Mouse (Mus musculus) liver, embryonic 14.5 days (tissue): Measurements from ENCODE around the gene B230104I21Rik. TPM values are rescaled to one million over a fixed set of nuclear protein-coding genes. Genes with fewer than 3 reads are reported as not detected.

Experiments
- ATAC-seq: fragments of 200-750 bp; cut with Nextera tagmentation; 2 replicates; pipeline ENCODE4 v1.8.0; 2017; ENCODE audit warnings: moderate number of reproducible peaks, mild to moderate bottlenecking, moderate library complexity; ENCODE audit not compliant: insufficient read depth
- DNase-seq, 3 experiments: peaks; one replicate each; pipeline ENCODE4 v3.0.0-alpha.2; 2012 to 2013; ENCODE audit warnings: low read depth in 3 of 3, low spot score in 3 of 3
- H3K27ac ChIP-seq: fragments of 300-500 bp; sonication (generic); 2 replicates; pipeline ENCODE4 v1.5.1; 2014; ENCODE audit warnings: moderate library complexity, mild to moderate bottlenecking, control low read depth, inconsistent platforms
- H3K27me3 ChIP-seq: fragments of 300-500 bp; sonication (generic); 2 replicates; pipeline ENCODE4 v1.6.1; 2014; ENCODE audit warnings: mild to moderate bottlenecking, low read length, moderate library complexity; ENCODE audit not compliant: control insufficient read depth, insufficient read depth
- H3K36me3 ChIP-seq: fragments of 300-500 bp; sonication (generic); replicated peaks from 2 replicates; pipeline ENCODE4 v1.6.1; 2014; ENCODE audit warnings: low read depth; ENCODE audit not compliant: control insufficient read depth, insufficient read depth
- H3K4me1 ChIP-seq, 2 experiments: fragments of 200-500 bp in 1 of 2; fragments of 300-500 bp in 1 of 2; sonication (generic) in 1 of 2; replicated peaks; 2 replicates each; pipeline ENCODE4 v1.6.1; 2012 to 2014; ENCODE audit warnings: antibody characterized with exemption in 1 of 2, inconsistent platforms in 1 of 2, low read length in 1 of 2; ENCODE audit not compliant: control insufficient read depth in 2 of 2, insufficient read depth in 2 of 2
- H3K4me2 ChIP-seq: fragments of 300-500 bp; sonication (generic); 2 replicates; pipeline ENCODE4 v1.6.1; 2014; ENCODE audit warnings: low read depth, mild to moderate bottlenecking, control low read depth, moderate library complexity
- H3K4me3 ChIP-seq, 2 experiments: fragments of 200-500 bp in 1 of 2; fragments of 300-500 bp in 1 of 2; sonication (generic) in 1 of 2; 2 replicates each; pipeline ENCODE4 v1.5.1; 2012 to 2014; ENCODE audit warnings: low read depth in 2 of 2, low read length in 2 of 2, mild to moderate bottlenecking in 2 of 2, control low read depth in 1 of 2, inconsistent platforms in 1 of 2, moderate library complexity in 1 of 2; ENCODE audit not compliant: insufficient read depth in 1 of 2
- H3K9ac ChIP-seq: fragments of 300-500 bp; sonication (generic); replicated peaks from 2 replicates; pipeline ENCODE4 v1.6.1; 2014; ENCODE audit warnings: mild to moderate bottlenecking, control low read depth, moderate library complexity
- H3K9me3 ChIP-seq: fragments of 300-500 bp; sonication (generic); 2 replicates; pipeline ENCODE4 v1.6.1; 2016; ENCODE audit warnings: low read length, mixed read lengths; ENCODE audit not compliant: control insufficient read depth
- CTCF ChIP-seq: IDR thresholded peaks from 2 replicates; pipeline ENCODE4 v1.5.1; 2016; ENCODE audit warnings: antibody characterized with exemption, low read depth, control low read depth
- EP300 ChIP-seq: IDR thresholded peaks from 2 replicates; pipeline ENCODE4 v1.6.1; 2016; ENCODE audit warnings: antibody characterized with exemption, low read depth
- WGBS: fragments of 180-500 bp; shearing (Covaris S2); extraction: QIAGEN DNeasy Blood & Tissue Kit; methylation state at CpG from one replicate; pipeline ENCODE4 v1.1.7; 2014; ENCODE audit not compliant: insufficient replicate concordance; 5-methylcytosine and 5-hydroxymethylcytosine counted together
- polyA plus RNA-seq, 2 experiments: library from polyadenylated mRNA; depleted of rRNA in 1 of 2; stranded (reverse) in 1 of 2; unstranded in 1 of 2; fragments of >200 nt; fragmentation: Nextera tagmentation in 1 of 2; extraction: Ambion mirVana in 1 of 2; gene quantifications; 2 replicates each; pipeline versions ENCODE4 v1.2.1 to v1.2.3; 2012 to 2014

Gene B230104I21Rik
- polyA plus RNA-seq, 2 experiments: not detected

DNA sequence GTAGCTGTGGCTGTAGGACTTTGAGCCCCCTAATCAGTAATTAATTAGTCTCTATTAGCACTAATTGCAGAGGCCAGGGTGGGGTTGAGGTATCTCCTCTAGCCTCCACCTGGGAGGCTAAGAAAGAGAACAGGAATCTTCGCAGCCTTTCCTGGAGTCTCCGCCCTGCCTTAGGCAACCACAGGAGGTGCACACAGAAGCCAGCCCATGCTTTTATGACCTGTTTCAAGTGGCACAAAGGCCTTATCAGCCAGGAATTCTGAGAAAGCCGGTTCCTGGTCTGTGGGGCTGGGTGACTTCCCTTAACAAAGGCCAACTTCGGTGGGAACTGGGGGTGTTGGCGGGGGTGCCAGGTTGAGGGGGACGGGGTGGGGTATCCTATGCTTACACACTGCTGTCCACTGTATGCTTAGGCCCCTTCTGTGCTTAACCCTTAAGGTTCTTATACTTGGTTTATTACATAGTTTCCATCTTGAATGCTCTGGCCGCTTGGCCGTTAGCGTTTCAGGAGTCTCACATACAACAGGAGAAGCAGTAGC lies 23.9 kb downstream of the B230104I21Rik start:
- no peak overlapping the region for H3K27ac ChIP-seq
- TF ChIP-seq EP300: no peak
- no peak for TF ChIP-seq CTCF
- no peaks in the 10 kb centered on the region for H3K36me3 ChIP-seq
- DNase-seq (no peak), ATAC-seq (no peak)
- WGBS: 54% methylated on average over 9 of the region's 9 CpGs
- H3K9me3 ChIP-seq: no peaks in the 10 kb centered on the region
- no peaks in the 10 kb centered on the region for H3K4me1 ChIP-seq
- H3K27me3 ChIP-seq: no peaks in the 10 kb centered on the region
- no peak overlapping the region for H3K4me2 ChIP-seq
- H3K9ac ChIP-seq: no peak overlapping the region
- H3K4me3 ChIP-seq: no peak overlapping the region

DNA sequence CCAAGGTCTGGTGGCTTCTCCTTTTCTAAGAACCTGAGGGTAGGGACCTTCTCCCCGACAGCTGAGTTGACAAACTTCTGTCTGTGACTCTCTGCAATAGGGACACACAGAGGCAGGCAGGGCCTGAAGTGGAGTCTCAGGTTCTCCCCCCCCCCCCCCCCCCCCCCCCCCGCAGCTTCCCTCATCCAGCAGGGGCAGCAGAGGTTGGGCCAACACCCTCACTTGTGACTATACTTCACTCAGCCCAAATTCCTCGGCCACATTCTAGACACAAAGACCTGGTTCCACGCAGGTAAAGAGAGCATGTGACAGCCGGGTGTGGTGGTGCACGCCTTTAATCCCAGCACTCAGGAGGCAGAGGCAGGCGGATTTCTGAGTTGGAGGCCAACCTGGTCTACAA lies 24.5 kb downstream of the B230104I21Rik start:
- Histone ChIP-seq H3K27me3 (no peaks in the 10 kb centered on the region), H3K4me2 (no peak overlapping the region), H3K4me3 (no peak overlapping the region), H3K9me3 (no peaks in the 10 kb centered on the region), H3K9ac (no peak overlapping the region), H3K36me3 (no peaks in the 10 kb centered on the region), H3K27ac (no peak overlapping the region), H3K4me1 (no peaks in the 10 kb centered on the region)
- no peak for DNase-seq
- TF ChIP-seq CTCF (no peak), EP300 (no peak)
- 49% methylated on average over 6 of the region's 7 CpGs for WGBS
- no peak for ATAC-seq

DNA sequence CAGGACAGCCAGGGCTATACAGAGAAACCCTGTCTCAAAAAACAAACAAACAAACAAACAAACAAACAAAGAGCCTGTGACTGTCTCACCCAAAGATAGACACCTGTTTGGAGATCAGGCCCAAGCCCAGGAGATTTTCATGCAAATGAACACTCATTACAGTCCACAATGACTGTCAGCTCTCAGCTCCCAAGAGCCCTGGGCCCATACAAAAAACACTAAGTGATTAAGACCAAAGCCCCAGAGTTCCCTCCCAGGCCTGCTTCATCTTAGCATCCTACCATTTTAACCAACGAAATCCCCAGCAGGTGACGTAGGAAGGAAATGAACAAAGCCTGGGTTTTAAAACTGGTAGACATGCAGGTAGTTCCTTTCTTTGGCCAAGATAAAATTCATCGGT lies 24.9 kb downstream of the B230104I21Rik start:
- Histone ChIP-seq H3K27ac (no peak overlapping the region), H3K4me2 (no peak overlapping the region), H3K27me3 (no peaks in the 10 kb centered on the region), H3K4me3 (no peak overlapping the region), H3K4me1 (no peaks in the 10 kb centered on the region), H3K9ac (no peak overlapping the region), H3K36me3 (no peaks in the 10 kb centered on the region), H3K9me3 (no peaks in the 10 kb centered on the region)
- DNase-seq (no peak), ATAC-seq (no peak)
- WGBS: 62% methylated on average over 3 of the region's 3 CpGs
- TF ChIP-seq CTCF: no peak
- TF ChIP-seq EP300: no peak

GRCm38 (mm10) chr4:154364752-154365151 lies 28.8 kb downstream of the B230104I21Rik start:
- no peak overlapping the region for H3K27ac ChIP-seq
- 64% methylated on average over 2 of the region's 2 CpGs for WGBS
- H3K9me3 ChIP-seq: no peaks in the 10 kb centered on the region
- no peak for ATAC-seq
- H3K36me3 ChIP-seq: no peaks in the 10 kb centered on the region
- H3K4me3 ChIP-seq: no peak overlapping the region
- no peak overlapping the region for H3K9ac ChIP-seq
- no peaks in the 10 kb centered on the region for H3K4me1 ChIP-seq
- no peak overlapping the region for H3K4me2 ChIP-seq
- DNase-seq: no peak
- H3K27me3 ChIP-seq: no peaks in the 10 kb centered on the region
- TF ChIP-seq EP300: no peak
- TF ChIP-seq CTCF: no peak

GRCm38 (mm10) chr4:154366836-154367235 lies 30.9 kb downstream of the B230104I21Rik start:
- H3K27ac ChIP-seq: no peak overlapping the region
- no peak for TF ChIP-seq EP300
- no peak for TF ChIP-seq CTCF
- no peak overlapping the region for H3K4me3 ChIP-seq
- ATAC-seq (no peak), DNase-seq (no peak)
- H3K36me3 ChIP-seq: no peaks in the 10 kb centered on the region
- WGBS: 57% methylated on average over 6 of the region's 6 CpGs
- H3K27me3 ChIP-seq: no peaks in the 10 kb centered on the region
- no peaks in the 10 kb centered on the region for H3K9me3 ChIP-seq
- no peak overlapping the region for H3K9ac ChIP-seq
- no peaks in the 10 kb centered on the region for H3K4me1 ChIP-seq
- no peak overlapping the region for H3K4me2 ChIP-seq
